Mouse (Mus musculus): ENCODE results near the gene Agpat3.
A peak's percentile ranks its signal among the peaks of the same experiment; 100 is the strongest.

Agpat3 gene

GRCm38 (mm10) chr10:78351887-78352665 lies at the start of gene Agpat3:
TSS of gene Agpat3 (minus strand) at chr10:78352489.
- DNase-seq = peak; percentile 78

GRCm38 (mm10) chr10:78401127-78401526 lies 48.8 kb upstream of the Agpat3 start:
- DNase-seq = peak; percentile 20

GRCm38 (mm10) chr10:78399090-78399657 lies 46.9 kb upstream of the Agpat3 start:
- DNase-seq = no peak

- DNase-seq = no peak
Measured at GRCm38 (mm10) chr10:78396625-78396885, 44.3 kb upstream of the Agpat3 start.

- peak; percentile 89 for DNase-seq
Measured at GRCm38 (mm10) chr10:78395819-78396624, 43.7 kb upstream of the Agpat3 start.

GRCm38 (mm10) chr10:78395377-78395776 lies 43.1 kb upstream of the Agpat3 start:
- DNase-seq = no peak

- DNase-seq = peak; percentile 76
Measured at GRCm38 (mm10) chr10:78392072-78392471, 39.8 kb upstream of the Agpat3 start.

GRCm38 (mm10) chr10:78390982-78391470 lies 38.7 kb upstream of the Agpat3 start:
- DNase-seq = no peak

GRCm38 (mm10) chr10:78388216-78388980 lies 36.1 kb upstream of the Agpat3 start:
- DNase-seq = no peak

- DNase-seq = no peak
Measured at GRCm38 (mm10) chr10:78385520-78385919, 33.2 kb upstream of the Agpat3 start.

- DNase-seq = no peak
Measured at GRCm38 (mm10) chr10:78383567-78383966, 31.3 kb upstream of the Agpat3 start.

GRCm38 (mm10) chr10:78378516-78378915 lies 26.2 kb upstream of the Agpat3 start:
- no peak for DNase-seq

GRCm38 (mm10) chr10:78372681-78373668 lies 20.7 kb upstream of the Agpat3 start:
- DNase-seq = no peak

GRCm38 (mm10) chr10:78371746-78372145 lies 19.5 kb upstream of the Agpat3 start:
- no peak for DNase-seq

- DNase-seq = no peak
Measured at GRCm38 (mm10) chr10:78367586-78367985, 15.3 kb upstream of the Agpat3 start.

GRCm38 (mm10) chr10:78366851-78367312 lies 14.6 kb upstream of the Agpat3 start:
- no peak for DNase-seq

- no peak for DNase-seq
Measured at GRCm38 (mm10) chr10:78366195-78366834, 14.0 kb upstream of the Agpat3 start.

GRCm38 (mm10) chr10:78365555-78365954 lies 13.3 kb upstream of the Agpat3 start:
- DNase-seq = no peak

GRCm38 (mm10) chr10:78364106-78364505 lies 11.8 kb upstream of the Agpat3 start:
- no peak for DNase-seq

GRCm38 (mm10) chr10:78363366-78363765 lies 11.1 kb upstream of the Agpat3 start:
- DNase-seq = no peak

- DNase-seq = peak; percentile 77
Measured at GRCm38 (mm10) chr10:78361951-78362350, 9.7 kb upstream of the Agpat3 start.
